Mouse (Mus musculus) layer of hippocampus, adult 2 months (tissue): ENCODE data around the gene Slc2a5. TPM values are rescaled to one million over a fixed set of nuclear protein-coding genes. Genes with fewer than 3 reads are reported as not detected.

Experiments used
- DNase-seq, 2 experiments: peaks; one replicate each; pipeline ENCODE4 v3.0.0; 2022; ENCODE audit warnings: low spot score in 2 of 2
- H3K27ac ChIP-seq: fragments of 200-600 bp; 2 replicates; pipeline ENCODE4 v1.8.1; 2022
- H3K4me3 ChIP-seq: fragments of 200-600 bp; 2 replicates; pipeline ENCODE4 v1.8.1; 2022; ENCODE audit warnings: mild to moderate bottlenecking
- CTCF ChIP-seq: fragments of 200-600 bp; conservative IDR thresholded peaks from 2 replicates; pipeline ENCODE4 v1.8.1; 2022; ENCODE audit warnings: antibody characterized with exemption, mild to moderate bottlenecking, moderate library complexity
- total RNA-seq, 2 experiments: library from RNA; stranded (reverse); gene quantifications; 2 replicates each; pipeline ENCODE4 v1.2.3; 2021

The Slc2a5 gene
- total RNA-seq, 2 experiments from 2014 or later, result 4.6 to 5.5 TPM

DNA sequence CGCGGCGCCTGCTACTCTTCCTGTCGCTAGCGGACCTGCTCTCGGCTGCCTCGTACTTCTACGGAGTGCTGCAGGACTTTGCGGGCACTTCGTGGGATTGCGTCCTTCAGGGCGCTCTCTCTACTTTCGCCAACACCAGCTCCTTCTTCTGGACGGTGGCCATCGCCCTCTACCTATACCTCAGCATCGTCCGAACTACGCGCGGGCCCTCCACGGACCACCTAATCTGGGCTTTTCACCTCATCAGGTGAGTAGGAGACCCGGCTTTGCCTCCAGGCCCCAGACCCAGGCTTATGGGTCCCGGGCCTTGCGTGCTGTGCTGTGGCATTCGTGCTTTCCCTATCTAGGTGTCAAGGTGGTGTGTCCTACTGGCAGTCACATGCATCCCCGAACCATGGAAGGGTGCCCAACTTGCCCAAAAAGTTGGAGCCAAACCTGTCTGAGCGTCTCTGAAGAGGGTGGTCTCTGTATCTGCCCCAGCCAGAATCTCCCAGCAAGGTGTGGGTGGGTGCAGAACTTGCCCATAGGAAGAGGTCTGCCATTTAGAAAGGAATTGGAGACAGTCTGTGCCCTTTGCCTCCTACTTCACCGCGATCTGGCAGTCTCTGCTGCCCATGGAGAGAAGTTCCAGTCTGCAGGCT, 31.1 kb upstream of the Slc2a5 start:
- Histone ChIP-seq H3K27ac (peak overlapping the region; percentile 30), H3K4me3 (peak overlapping the region; percentile 75)
- no peak for TF ChIP-seq CTCF
- DNase-seq, result no peak

DNA sequence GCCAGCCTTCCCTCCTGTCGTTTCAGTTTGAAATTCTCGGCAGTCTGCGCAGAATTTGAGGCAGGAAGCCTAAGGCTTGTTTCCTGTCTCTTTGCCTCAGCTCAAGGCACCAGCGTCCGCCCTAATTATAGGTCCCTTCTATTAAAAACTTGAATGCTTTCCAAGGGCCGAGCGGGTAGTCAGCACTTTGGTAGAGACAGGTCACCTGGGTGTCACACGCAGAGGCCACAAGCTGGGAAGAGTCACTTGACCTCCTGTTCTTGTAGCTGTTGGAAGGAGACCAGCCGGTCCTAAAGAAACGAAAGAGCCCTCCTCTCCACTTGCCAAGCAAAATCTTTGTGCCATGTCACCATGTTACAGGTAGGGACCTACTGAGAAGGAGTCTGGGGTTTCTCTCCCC, 30.0 kb upstream of the Slc2a5 start:
- H3K27ac ChIP-seq, result no peak overlapping the region
- no peak for DNase-seq
- no peak for TF ChIP-seq CTCF
- no peak overlapping the region for H3K4me3 ChIP-seq

DNA sequence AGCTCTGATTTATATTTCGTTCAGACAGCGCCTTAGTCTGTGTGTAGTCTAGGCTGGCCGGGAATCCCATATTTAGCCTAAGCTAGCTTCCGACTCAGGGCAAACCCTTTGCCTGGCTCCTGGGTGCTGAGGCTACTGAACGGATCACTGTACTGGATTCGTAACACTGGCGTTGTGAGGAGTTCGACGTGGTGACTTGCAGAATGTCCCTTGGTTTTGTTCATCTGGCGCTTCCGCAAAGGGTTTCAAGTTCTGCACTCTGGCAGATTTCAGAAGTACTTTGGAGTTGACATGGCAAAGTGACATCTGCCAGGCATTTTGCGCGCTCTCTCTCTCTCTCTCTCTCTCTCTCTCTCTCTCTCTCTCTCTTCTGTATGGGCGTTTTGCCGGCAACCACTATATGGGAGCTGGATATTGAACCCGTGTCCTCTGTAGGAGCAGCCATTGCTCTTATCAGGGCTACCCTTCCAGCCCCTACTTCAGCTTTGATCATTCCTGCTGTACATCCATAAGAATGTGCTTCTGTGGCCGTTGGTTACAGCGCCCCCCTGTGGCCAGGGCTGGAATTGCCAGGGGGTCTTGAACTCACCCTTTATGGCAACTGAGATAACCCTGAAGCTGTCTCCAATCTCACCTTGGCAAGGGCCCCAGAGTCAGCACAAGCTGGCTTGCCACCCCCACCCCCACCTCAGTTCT, 27.0 kb upstream of the Slc2a5 start:
- H3K27ac ChIP-seq, result no peak overlapping the region
- TF ChIP-seq CTCF, result peak; percentile 84
- DNase-seq, result no peak
- no peak overlapping the region for H3K4me3 ChIP-seq

DNA sequence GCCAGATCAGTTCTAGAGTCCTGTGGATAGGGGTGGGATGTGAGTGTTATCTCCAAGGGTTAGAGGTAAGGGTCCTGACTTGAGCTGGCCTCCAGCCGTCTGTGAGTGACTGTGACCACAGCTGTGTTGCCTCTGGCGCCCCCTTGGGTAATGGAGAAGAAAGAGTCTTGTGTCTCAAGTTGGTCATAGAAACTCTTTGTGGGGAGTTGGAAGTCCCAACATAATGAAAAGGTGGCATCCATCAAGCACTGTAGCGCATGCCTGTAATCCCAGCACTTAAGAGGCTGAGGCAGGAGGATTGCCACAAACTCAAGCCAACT, 26.5 kb upstream of the Slc2a5 start:
- Histone ChIP-seq H3K27ac (no peak overlapping the region), H3K4me3 (no peak overlapping the region)
- TF ChIP-seq CTCF, result no peak; the same call in 1 of the 2 replicates
- DNase-seq, result no peak

DNA sequence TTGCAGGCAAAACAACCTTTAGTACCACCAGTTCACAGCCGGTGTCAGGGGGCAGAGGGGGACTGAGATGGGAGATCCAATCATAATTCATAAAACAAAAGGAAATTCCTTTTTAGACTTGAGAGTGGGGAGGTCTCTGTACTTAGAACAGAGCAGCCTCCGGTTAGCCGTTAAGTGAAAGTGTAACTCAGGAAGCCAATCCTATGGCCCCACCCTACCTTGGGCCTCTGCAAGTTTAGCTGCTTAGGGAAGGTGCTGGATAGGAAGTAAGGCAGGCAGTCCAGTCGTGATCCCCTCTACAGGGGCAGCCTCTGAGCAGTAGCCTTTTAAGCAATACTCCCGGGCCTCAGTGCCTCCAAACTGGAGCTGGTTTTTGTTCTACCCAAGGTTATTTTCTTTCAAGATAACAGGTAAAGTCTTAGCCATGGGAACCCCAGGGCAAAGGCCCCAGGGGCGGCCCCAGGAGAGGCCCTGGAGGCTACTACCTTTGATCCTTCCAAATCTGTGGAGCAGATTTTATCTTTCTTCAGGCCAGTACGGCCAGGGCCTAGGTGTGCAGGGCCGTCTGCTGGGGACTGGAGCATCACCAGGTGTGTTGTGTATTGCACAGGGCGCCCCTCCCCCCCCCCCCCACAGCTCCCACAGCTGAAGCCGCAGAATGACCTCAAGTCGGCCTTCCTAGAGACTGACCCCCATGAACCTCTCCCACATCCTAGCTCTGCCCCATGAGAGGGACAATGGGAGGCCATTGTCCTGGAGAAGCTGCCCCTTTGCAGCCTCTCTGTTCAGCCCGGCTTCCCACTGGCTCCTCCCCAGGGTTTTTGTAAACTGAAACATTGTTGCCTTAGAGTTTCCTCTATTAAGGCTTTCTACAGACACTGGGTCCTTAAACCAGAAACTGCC, 25.3 kb upstream of the Slc2a5 start:
- Histone ChIP-seq H3K4me3 (no peak overlapping the region), H3K27ac (no peak overlapping the region)
- DNase-seq, result no peak
- no peak for TF ChIP-seq CTCF

DNA sequence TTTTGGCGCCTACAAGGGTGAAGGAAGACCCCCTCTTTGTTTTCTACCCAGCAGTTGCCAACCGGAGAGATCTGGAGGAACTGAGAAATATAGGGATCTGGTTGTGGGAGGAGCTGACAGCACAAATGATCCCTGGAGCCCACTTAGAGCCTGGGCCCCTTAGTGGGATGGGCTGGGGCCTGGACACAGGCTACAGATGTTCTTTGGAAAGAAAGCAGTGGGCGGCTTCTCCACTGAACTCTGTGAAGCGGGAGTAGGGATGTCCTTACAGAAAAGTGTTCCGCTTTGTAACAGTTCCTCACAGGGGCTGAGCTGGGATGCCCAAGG, 24.7 kb upstream of the Slc2a5 start:
- TF ChIP-seq CTCF, result no peak
- DNase-seq, result no peak
- Histone ChIP-seq H3K27ac (no peak overlapping the region), H3K4me3 (no peak overlapping the region)

DNA sequence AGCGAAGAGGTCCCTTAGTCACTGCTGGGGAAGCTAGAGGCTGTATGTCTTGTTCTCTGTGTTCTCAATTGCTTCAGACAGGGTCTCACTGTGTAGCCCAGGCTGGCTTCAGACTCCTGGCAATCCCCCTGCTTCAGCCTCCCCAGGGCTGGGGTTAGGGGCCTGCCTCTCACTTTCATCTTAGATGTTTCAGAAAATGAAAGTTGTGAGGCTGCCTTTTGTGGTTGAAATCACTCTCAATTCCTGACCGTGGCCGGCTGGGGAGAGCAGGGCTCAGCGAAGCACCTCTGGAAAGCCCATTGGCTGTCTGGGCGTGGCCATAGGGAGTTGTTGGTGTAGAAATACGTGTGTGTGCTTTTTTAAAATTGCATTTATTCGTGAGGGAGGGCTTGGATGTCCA, 22.8 kb upstream of the Slc2a5 start:
- no peak overlapping the region for H3K27ac ChIP-seq
- no peak for DNase-seq
- no peak for TF ChIP-seq CTCF
- no peak overlapping the region for H3K4me3 ChIP-seq

DNA sequence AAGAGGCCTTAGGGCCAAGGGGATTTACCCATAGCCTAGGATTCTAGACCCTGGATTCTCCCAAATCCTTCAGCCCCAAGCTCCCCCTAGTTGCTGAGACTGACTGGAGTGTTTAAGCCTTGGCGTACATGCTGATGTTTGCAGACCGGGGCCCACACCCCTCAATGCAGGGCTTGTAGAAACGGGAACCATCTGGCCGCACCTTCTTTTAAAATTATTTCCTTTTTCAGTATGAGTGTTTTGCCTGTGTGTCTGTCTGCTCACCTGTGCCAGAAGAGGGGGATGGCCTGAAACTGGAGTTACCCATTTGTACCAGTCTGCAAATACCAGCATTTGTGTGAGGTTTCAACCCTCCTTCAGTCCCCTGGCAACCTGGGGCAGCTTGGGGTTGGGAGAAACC, 21.2 kb upstream of the Slc2a5 start:
- no peak overlapping the region for H3K27ac ChIP-seq
- no peak for TF ChIP-seq CTCF
- no peak for DNase-seq
- no peak overlapping the region for H3K4me3 ChIP-seq

DNA sequence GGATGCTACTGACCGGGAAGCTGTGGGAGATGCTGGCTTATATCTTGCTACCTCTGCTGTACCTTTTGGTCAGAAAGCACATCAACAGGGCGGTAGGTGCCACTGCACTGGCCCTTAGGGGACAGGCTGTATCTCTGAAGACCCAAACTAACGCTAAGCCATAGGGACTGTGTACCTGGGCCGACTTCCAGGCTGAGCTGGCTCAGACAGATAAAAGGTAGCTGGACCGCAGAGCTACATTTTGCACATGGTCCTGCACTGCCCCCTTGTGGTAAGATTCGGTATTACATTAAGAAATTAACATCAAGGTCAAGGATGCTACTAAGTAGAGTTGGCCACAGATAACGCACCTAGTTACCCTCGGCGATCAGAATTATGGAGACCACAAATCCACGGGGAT, 20.2 kb upstream of the Slc2a5 start:
- DNase-seq, result peak; percentile 65 to 86
- no peak overlapping the region for H3K27ac ChIP-seq
- H3K4me3 ChIP-seq, result no peak overlapping the region
- TF ChIP-seq CTCF, result peak; percentile 97

DNA sequence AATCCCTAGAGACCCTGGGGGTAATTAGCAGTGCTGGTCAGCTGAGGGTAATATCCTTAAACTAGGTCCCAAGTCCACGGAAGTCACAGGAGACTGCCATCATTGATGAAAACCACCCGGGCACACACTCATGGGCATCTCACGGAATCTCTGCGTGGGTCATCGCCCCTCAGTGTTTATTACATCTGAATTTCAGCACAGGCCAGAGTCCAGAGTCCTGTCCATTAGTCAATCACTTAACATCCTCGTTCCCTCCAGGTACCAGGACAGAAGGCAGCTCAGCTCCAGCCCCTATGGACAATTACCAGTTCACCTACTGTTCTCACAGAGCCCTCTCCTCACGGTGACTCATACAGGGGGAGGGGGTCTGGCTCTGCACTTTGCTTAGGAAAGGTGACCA, 16.3 kb upstream of the Slc2a5 start:
- H3K27ac ChIP-seq, result no peak overlapping the region
- no peak for DNase-seq
- no peak overlapping the region for H3K4me3 ChIP-seq
- TF ChIP-seq CTCF, result no peak

DNA sequence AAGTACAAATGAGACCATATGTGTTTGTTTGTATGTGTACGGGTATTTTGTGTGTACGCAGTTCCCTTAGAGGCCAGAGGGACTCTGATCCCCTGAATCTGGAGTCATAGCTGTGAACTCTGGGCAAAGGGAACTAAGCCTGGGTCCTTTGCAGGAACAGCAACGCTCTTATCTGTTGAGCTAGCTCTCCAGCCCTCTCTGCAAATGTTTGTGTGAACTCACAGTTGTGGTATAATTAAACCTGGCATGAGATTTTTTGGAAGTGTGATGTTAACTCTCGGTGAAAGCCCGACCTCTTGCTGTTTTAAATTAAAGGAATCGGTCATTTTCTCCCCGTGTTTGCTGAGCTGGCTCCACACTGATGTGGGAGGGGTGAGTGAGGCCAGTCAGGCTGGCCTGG, 13.4 kb upstream of the Slc2a5 start:
- Histone ChIP-seq H3K27ac (no peak overlapping the region), H3K4me3 (no peak overlapping the region)
- DNase-seq, result no peak
- TF ChIP-seq CTCF, result no peak

DNA sequence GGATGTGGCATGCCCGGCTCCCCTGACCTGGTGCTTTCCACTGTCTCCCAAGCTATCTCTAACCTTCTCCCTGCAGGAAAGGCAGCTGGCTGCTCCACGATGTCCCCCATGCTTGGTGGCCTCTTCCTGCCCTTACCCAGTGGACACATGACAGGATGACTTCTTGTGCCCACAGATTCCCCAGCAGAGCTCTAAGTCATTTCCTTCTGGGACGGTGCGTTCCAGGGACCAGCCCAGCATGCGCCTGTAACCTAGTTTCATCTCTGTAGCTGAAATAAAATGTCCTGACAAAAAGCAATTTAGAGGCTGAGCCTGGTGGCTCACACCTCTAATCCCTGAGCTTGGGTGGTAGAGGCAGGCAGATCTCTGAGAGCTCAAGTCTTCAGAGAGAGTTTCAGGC, 12.4 kb upstream of the Slc2a5 start:
- no peak for TF ChIP-seq CTCF
- Histone ChIP-seq H3K4me3 (no peak overlapping the region), H3K27ac (no peak overlapping the region)
- no peak for DNase-seq

DNA sequence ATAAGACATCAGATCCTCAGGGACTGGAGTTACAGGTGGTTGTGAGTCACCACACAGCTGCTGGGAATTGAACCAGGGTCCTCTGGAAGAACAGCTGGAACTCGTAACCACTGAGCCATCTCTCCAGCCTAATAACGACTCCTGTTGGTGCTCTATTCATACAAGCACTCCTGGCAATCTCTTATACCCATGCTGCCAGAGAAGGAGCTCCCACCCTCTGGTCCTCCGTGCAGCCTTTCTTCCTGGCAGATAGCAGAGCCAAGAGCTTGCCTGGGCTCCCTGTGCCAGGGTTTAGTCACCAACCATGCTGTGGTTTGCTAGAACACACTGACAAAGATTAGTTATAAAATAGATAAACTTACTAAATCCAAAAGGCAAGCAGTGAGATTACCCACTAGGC, 9.4 kb upstream of the Slc2a5 start:
- peak in 1 of 2 experiments; percentile 24 for DNase-seq
- H3K27ac ChIP-seq, result no peak overlapping the region
- H3K4me3 ChIP-seq, result no peak overlapping the region
- no peak for TF ChIP-seq CTCF
